Mouse (Mus musculus): ENCODE measurements around the gene Stab2. TPM values are rescaled to one million over a fixed set of nuclear protein-coding genes. Genes with fewer than 3 reads are reported as not detected.

The Stab2 gene
- polyA plus RNA-seq, 1 experiment from 2014 or later = 45.0 TPM

DNA sequence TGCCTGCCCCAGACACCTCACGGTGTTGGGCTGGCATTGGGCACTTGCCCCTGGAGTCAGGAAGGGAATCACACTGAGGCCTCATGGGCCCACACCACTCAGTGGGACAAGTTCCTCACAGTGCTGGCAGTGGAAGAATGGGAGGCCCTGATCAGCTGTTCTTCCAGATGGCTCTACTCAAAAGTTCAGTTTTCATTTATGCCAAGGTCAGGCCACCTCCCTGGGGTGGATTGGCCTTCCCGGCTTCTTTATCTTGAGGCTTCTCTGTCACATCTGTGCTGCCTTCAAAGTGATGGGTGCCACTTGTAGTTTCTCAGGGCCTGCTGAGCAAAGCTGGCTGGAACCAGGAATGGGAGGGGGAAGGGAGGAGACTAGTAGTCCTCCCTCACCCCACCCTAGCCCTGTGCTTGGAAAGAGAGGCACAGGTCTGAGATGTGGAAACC lies 214.3 kb downstream of the Stab2 start:
- Histone ChIP-seq H3K9ac (replicated peaks) (no peak overlapping the region), H3K27me3 (ENCODE audit: insufficient read depth, low read length) (no peaks in the 10 kb centered on the region), H3K4me2 (ENCODE audit: low read depth, low read length) (no peak overlapping the region), H3K4me1 (ENCODE audit: insufficient read depth) (no peaks in the 10 kb centered on the region), H3K36me3 (replicated peaks; ENCODE audit: insufficient read depth, low read length) (no peaks in the 10 kb centered on the region), H3K4me3 (ENCODE audit: low read depth, low read length) (no peak overlapping the region), H3K27ac (ENCODE audit: low read depth) (no peak overlapping the region), H3K9me3 (ENCODE audit: low read length) (no peaks in the 10 kb centered on the region)
- TF ChIP-seq CTCF (IDR thresholded peaks at IDR 0.05; ENCODE audit: low read depth) = no peak
- no peak for TF ChIP-seq EP300 (IDR thresholded peaks at IDR 0.05; ENCODE audit: low read depth)
- ATAC-seq (no peak), DNase-seq (no peak)
- 78% methylated on average over 2 of the region's 2 CpGs for WGBS (ENCODE audit: insufficient replicate concordance)

- DNase-seq = no peak
- Histone ChIP-seq H3K27me3 (ENCODE audit: insufficient read depth, low read length) (no peaks in the 10 kb centered on the region), H3K4me2 (ENCODE audit: low read depth, low read length) (no peak overlapping the region), H3K4me3 (ENCODE audit: low read depth, low read length) (no peak overlapping the region), H3K36me3 (replicated peaks; ENCODE audit: insufficient read depth, low read length) (no peaks in the 10 kb centered on the region), H3K4me1 (ENCODE audit: insufficient read depth) (no peaks in the 10 kb centered on the region), H3K9ac (replicated peaks) (no peak overlapping the region), H3K27ac (ENCODE audit: low read depth) (no peak overlapping the region), H3K9me3 (ENCODE audit: low read length) (no peaks in the 10 kb centered on the region)
- no peak for ATAC-seq
- WGBS (ENCODE audit: insufficient replicate concordance) = 75% methylated on average over 7 of the region's 7 CpGs
- TF ChIP-seq CTCF (IDR thresholded peaks at IDR 0.05; ENCODE audit: low read depth) (no peak), EP300 (IDR thresholded peaks at IDR 0.05; ENCODE audit: low read depth) (no peak)
Observed at GRCm38 (mm10) chr10:86791507-86792184, 216.2 kb downstream of the Stab2 start.

Other genes starting within 250 kb of the Stab2 start
- gene Gm49358, start 244.1 kb downstream of the Stab2 start, polyA plus RNA-seq (2015; fragmentation: Nextera tagmentation; extraction: Ambion mirVana) = not detected in 2 replicates
- gene Nt5dc3, start 229.0 kb downstream of the Stab2 start, polyA plus RNA-seq (2015; fragmentation: Nextera tagmentation; extraction: Ambion mirVana) = 0.40 and 0.51 TPM in 2 replicates
- not detected in 2 replicates for gene 1700113H08Rik, start 50.0 kb upstream of the Stab2 start, polyA plus RNA-seq (2015; fragmentation: Nextera tagmentation; extraction: Ambion mirVana)